Mouse (Mus musculus): Measurements from ENCODE around the gene Cldn22. TPM values are rescaled to one million over a fixed set of nuclear protein-coding genes. Genes with fewer than 3 reads are reported as not detected.
"Not testable (repeated sequence)": the region's sequence is repeated elsewhere in the genome, so short reads cannot be mapped to it uniquely, and the experiment has no call there.

The Cldn22 gene
- polyA plus RNA-seq, 1 experiment from 2014 or later = not detected

GRCm38 (mm10) chr8:47809970-47810665, 14.2 kb upstream of the Cldn22 start:
- no peak for ATAC-seq
- WGBS (ENCODE audit: insufficient replicate concordance) = 66% methylated on average over 14 of the region's 14 CpGs
- TF ChIP-seq CTCF (IDR thresholded peaks at IDR 0.05; ENCODE audit: low read depth) (no peak), EP300 (IDR thresholded peaks at IDR 0.05; ENCODE audit: low read depth) (no peak)

GRCm38 (mm10) chr8:47810666-47811015, 13.6 kb upstream of the Cldn22 start:
- Histone ChIP-seq H3K9ac (replicated peaks) (no peak overlapping the region), H3K4me2 (ENCODE audit: low read depth, low read length) (no peak overlapping the region), H3K27ac (ENCODE audit: low read depth) (no peak overlapping the region), H3K36me3 (replicated peaks; ENCODE audit: insufficient read depth, low read length) (no peaks in the 10 kb centered on the region), H3K27me3 (ENCODE audit: insufficient read depth, low read length) (no peaks in the 10 kb centered on the region), H3K4me3 (ENCODE audit: low read depth, low read length) (no peak overlapping the region), H3K4me1 (ENCODE audit: insufficient read depth) (no peaks in the 10 kb centered on the region), H3K9me3 (ENCODE audit: low read length) (no peaks in the 10 kb centered on the region)
- no peak for DNase-seq
- ATAC-seq = no peak
- 72% methylated on average over 7 of the region's 7 CpGs for WGBS (ENCODE audit: insufficient replicate concordance)
- no peak for TF ChIP-seq EP300 (IDR thresholded peaks at IDR 0.05; ENCODE audit: low read depth)
- TF ChIP-seq CTCF (IDR thresholded peaks at IDR 0.05; ENCODE audit: low read depth) = no peak

More at GRCm38 (mm10) chr8:47809970-47810665, 14.2 kb upstream of the Cldn22 start:
- no peaks in the 10 kb centered on the region for H3K4me1 ChIP-seq (ENCODE audit: insufficient read depth)
- no peak overlapping the region for H3K4me3 ChIP-seq (ENCODE audit: low read depth, low read length)
- no peaks in the 10 kb centered on the region for H3K9me3 ChIP-seq (ENCODE audit: low read length)
- no peak for DNase-seq
- H3K27ac ChIP-seq (ENCODE audit: low read depth) = no peak overlapping the region
- H3K27me3 ChIP-seq (ENCODE audit: insufficient read depth, low read length) = no peaks in the 10 kb centered on the region
- no peaks in the 10 kb centered on the region for H3K36me3 ChIP-seq (replicated peaks; ENCODE audit: insufficient read depth, low read length)
- no peak overlapping the region for H3K4me2 ChIP-seq (ENCODE audit: low read depth, low read length)
- H3K9ac ChIP-seq (replicated peaks) = no peak overlapping the region

GRCm38 (mm10) chr8:47811221-47811620, 13.1 kb upstream of the Cldn22 start:
- no peaks in the 10 kb centered on the region for H3K4me1 ChIP-seq (ENCODE audit: insufficient read depth)
- no peak overlapping the region for H3K27ac ChIP-seq (ENCODE audit: low read depth)

GRCm38 (mm10) chr8:47819034-47819433, 5.2 kb upstream of the Cldn22 start:
- no peak overlapping the region for H3K9ac ChIP-seq (replicated peaks)
- no peak overlapping the region for H3K27ac ChIP-seq (ENCODE audit: low read depth)
- H3K27me3 ChIP-seq (ENCODE audit: insufficient read depth, low read length) = no peaks in the 10 kb centered on the region
- 81% methylated on average over 8 of the region's 8 CpGs for WGBS (ENCODE audit: insufficient replicate concordance)
- H3K36me3 ChIP-seq (replicated peaks; ENCODE audit: insufficient read depth, low read length) = no peaks in the 10 kb centered on the region
- H3K4me3 ChIP-seq (ENCODE audit: low read depth, low read length) = no peak overlapping the region
- TF ChIP-seq CTCF (IDR thresholded peaks at IDR 0.05; ENCODE audit: low read depth) (no peak), EP300 (IDR thresholded peaks at IDR 0.05; ENCODE audit: low read depth) (no peak)
- no peak overlapping the region for H3K4me2 ChIP-seq (ENCODE audit: low read depth, low read length)
- no peaks in the 10 kb centered on the region for H3K4me1 ChIP-seq (ENCODE audit: insufficient read depth)
- ATAC-seq (no peak), DNase-seq (no peak)
- no peaks in the 10 kb centered on the region for H3K9me3 ChIP-seq (ENCODE audit: low read length)

More at GRCm38 (mm10) chr8:47811221-47811620, 13.1 kb upstream of the Cldn22 start:
- TF ChIP-seq EP300 (IDR thresholded peaks at IDR 0.05; ENCODE audit: low read depth) = no peak
- no peak for TF ChIP-seq CTCF (IDR thresholded peaks at IDR 0.05; ENCODE audit: low read depth)
- Histone ChIP-seq H3K27me3 (ENCODE audit: insufficient read depth, low read length) (no peaks in the 10 kb centered on the region), H3K4me3 (ENCODE audit: low read depth, low read length) (no peak overlapping the region), H3K9ac (replicated peaks) (no peak overlapping the region), H3K36me3 (replicated peaks; ENCODE audit: insufficient read depth, low read length) (no peaks in the 10 kb centered on the region), H3K9me3 (ENCODE audit: low read length) (no peaks in the 10 kb centered on the region), H3K4me2 (ENCODE audit: low read depth, low read length) (no peak overlapping the region)
- 88% methylated on average over 12 of the region's 12 CpGs for WGBS (ENCODE audit: insufficient replicate concordance)
- ATAC-seq = no peak
- no peak for DNase-seq

GRCm38 (mm10) chr8:47820914-47821772, 3.1 kb upstream of the Cldn22 start:
- Histone ChIP-seq H3K4me1 (ENCODE audit: insufficient read depth) (no peaks in the 10 kb centered on the region), H3K36me3 (replicated peaks; ENCODE audit: insufficient read depth, low read length) (no peaks in the 10 kb centered on the region), H3K9ac (replicated peaks) (no peak overlapping the region), H3K27me3 (ENCODE audit: insufficient read depth, low read length) (no peaks in the 10 kb centered on the region), H3K27ac (ENCODE audit: low read depth) (no peak overlapping the region), H3K4me2 (ENCODE audit: low read depth, low read length) (no peak overlapping the region), H3K9me3 (ENCODE audit: low read length) (no peaks in the 10 kb centered on the region), H3K4me3 (ENCODE audit: low read depth, low read length) (no peak overlapping the region)
- DNase-seq (no peak), ATAC-seq (no peak)
- TF ChIP-seq CTCF (IDR thresholded peaks at IDR 0.05; ENCODE audit: low read depth) = no peak
- TF ChIP-seq EP300 (IDR thresholded peaks at IDR 0.05; ENCODE audit: low read depth) = no peak
- 86% methylated on average over 20 of the region's 20 CpGs for WGBS (ENCODE audit: insufficient replicate concordance)

GRCm38 (mm10) chr8:47821843-47822242, 2.4 kb upstream of the Cldn22 start, which contains the start of gene Cldn24:
Gene Cldn24, plus strand, starts transcription at chr8:47822143.
- no peak within 1 kb of the TSS for H3K27ac ChIP-seq (ENCODE audit: low read depth)
- 69% methylated on average over 6 of the region's 6 CpGs for WGBS (ENCODE audit: insufficient replicate concordance)
- no peak within 1 kb of the TSS for H3K9ac ChIP-seq (replicated peaks)
- DNase-seq (no peak), ATAC-seq (no peak)
- no peaks in the 10 kb centered on the region for H3K36me3 ChIP-seq (replicated peaks; ENCODE audit: insufficient read depth, low read length)
- no peaks in the 10 kb centered on the region for H3K27me3 ChIP-seq (ENCODE audit: insufficient read depth, low read length)
- no peak within 1 kb of the TSS for H3K4me2 ChIP-seq (ENCODE audit: low read depth, low read length)
- no peaks in the 10 kb centered on the region for H3K4me1 ChIP-seq (ENCODE audit: insufficient read depth)
- H3K4me3 ChIP-seq (ENCODE audit: low read depth, low read length) = no peak within 1 kb of the TSS
- no peaks in the 10 kb centered on the region for H3K9me3 ChIP-seq (ENCODE audit: low read length)
- TF ChIP-seq EP300 (IDR thresholded peaks at IDR 0.05; ENCODE audit: low read depth) (no peak), CTCF (IDR thresholded peaks at IDR 0.05; ENCODE audit: low read depth) (no peak)

GRCm38 (mm10) chr8:47822541-47822940, 1.7 kb upstream of the Cldn22 start:
- ATAC-seq; H3K4me3 ChIP-seq (ENCODE audit: low read depth, low read length); DNase-seq; H3K9ac ChIP-seq (replicated peaks); H3K4me2 ChIP-seq (ENCODE audit: low read depth, low read length); H3K36me3 ChIP-seq (replicated peaks; ENCODE audit: insufficient read depth, low read length); H3K9me3 ChIP-seq (ENCODE audit: low read length); H3K27ac ChIP-seq (ENCODE audit: low read depth); H3K4me1 ChIP-seq (ENCODE audit: insufficient read depth); H3K27me3 ChIP-seq (ENCODE audit: insufficient read depth, low read length): not testable (repeated sequence)
- 73% methylated on average over 7 of the region's 9 CpGs for WGBS (ENCODE audit: insufficient replicate concordance)
